Mouse (Mus musculus): ENCODE measurements around the gene Gm11168.
"Not testable (repeated sequence)": the region's sequence is repeated elsewhere in the genome, so short reads cannot be mapped to it uniquely, and the experiment has no call there.

The Gm11168 gene

GRCm38 (mm10) chr9:3025653-3026052, 22.5 kb downstream of the Gm11168 start:
- not testable (repeated sequence) for ATAC-seq (ENCODE audit: low TSS enrichment)

- ATAC-seq (ENCODE audit: low TSS enrichment), result not testable (repeated sequence)
Measured at GRCm38 (mm10) chr9:3026136-3026535, 23.0 kb downstream of the Gm11168 start.

GRCm38 (mm10) chr9:3026741-3027140, 23.6 kb downstream of the Gm11168 start:
- ATAC-seq (ENCODE audit: low TSS enrichment), result not testable (repeated sequence)

- not testable (repeated sequence) for ATAC-seq (ENCODE audit: low TSS enrichment)
Measured at GRCm38 (mm10) chr9:3027200-3027599, 24.1 kb downstream of the Gm11168 start.

- ATAC-seq (ENCODE audit: low TSS enrichment), result not testable (repeated sequence)
Measured at GRCm38 (mm10) chr9:3029276-3030000, 26.3 kb downstream of the Gm11168 start.

GRCm38 (mm10) chr9:3030677-3031318, 27.7 kb downstream of the Gm11168 start:
- ATAC-seq (ENCODE audit: low TSS enrichment), result not testable (repeated sequence)

- not testable (repeated sequence) for ATAC-seq (ENCODE audit: low TSS enrichment)
Measured at GRCm38 (mm10) chr9:3034299-3034698, 31.2 kb downstream of the Gm11168 start, which contains the start of gene Gm17535. Gm17535 (plus strand) TSS chr9:3034599.

GRCm38 (mm10) chr9:3036577-3036976, 33.4 kb downstream of the Gm11168 start, which contains the start of gene Gm10715:
Gm10715 (plus strand) TSS chr9:3036877.
- not testable (repeated sequence) for ATAC-seq (ENCODE audit: low TSS enrichment)

- ATAC-seq (ENCODE audit: low TSS enrichment), result not testable (repeated sequence)
Measured at GRCm38 (mm10) chr9:3038161-3038560, 35.0 kb downstream of the Gm11168 start.
